Mouse (Mus musculus): ENCODE results near the gene Cypt15.
"Not testable (repeated sequence)": the region's sequence is repeated elsewhere in the genome, so short reads cannot be mapped to it uniquely, and the experiment has no call there.

Cypt15 gene

GRCm38 (mm10) chrX:39345967-39346366 lies at the start of gene Cypt15:
Gene Cypt15, plus strand, starts transcription at chrX:39346267.
- in situ Hi-C loops (cut with MboI, MseI) = not testable (repeated sequence)

GRCm38 (mm10) chrX:39370932-39371331 lies 24.9 kb downstream of the Cypt15 start:
- in situ Hi-C loops (cut with MboI, MseI) = no loop called here

GRCm38 (mm10) chrX:39378830-39379229 lies 32.8 kb downstream of the Cypt15 start:
- in situ Hi-C loops (cut with MboI, MseI) = no loop called here

GRCm38 (mm10) chrX:39383806-39384205 lies 37.7 kb downstream of the Cypt15 start:
- in situ Hi-C loops (cut with MboI, MseI) = no loop called here

Data from T-helper 2 cell (primary cell).